Mouse (Mus musculus): ENCODE data around the gene Parp9.

GRCm38 (mm10) chr16:35924341-35924740 lies 13.9 kb upstream of the Parp9 start:
- TF ChIP-seq CTCF (IDR thresholded peaks at IDR 0.05; ENCODE audit: low read depth, low read length) (no peak), EP300 (IDR thresholded peaks at IDR 0.05; ENCODE audit: insufficient read depth, low read depth, low read length) (no peak), POLR2A (IDR thresholded peaks at IDR 0.05; ENCODE audit: insufficient read depth, low read length) (no peak)

All from ES-Bruce4 (cell line).